Mouse (Mus musculus) spleen, postnatal 14 days (tissue): ENCODE measurements around the gene Slc39a11.

ENCODE experiments used
- DNase-seq, 2 experiments: peaks; one replicate each; pipeline ENCODE4 v3.0.0; 2021 to 2022; ENCODE audit warnings: low spot score in 2 of 2

Gene Slc39a11

GRCm38 (mm10) chr11:113407474-113407873, 242.4 kb downstream of the Slc39a11 start:
- DNase-seq = no peak

DNA sequence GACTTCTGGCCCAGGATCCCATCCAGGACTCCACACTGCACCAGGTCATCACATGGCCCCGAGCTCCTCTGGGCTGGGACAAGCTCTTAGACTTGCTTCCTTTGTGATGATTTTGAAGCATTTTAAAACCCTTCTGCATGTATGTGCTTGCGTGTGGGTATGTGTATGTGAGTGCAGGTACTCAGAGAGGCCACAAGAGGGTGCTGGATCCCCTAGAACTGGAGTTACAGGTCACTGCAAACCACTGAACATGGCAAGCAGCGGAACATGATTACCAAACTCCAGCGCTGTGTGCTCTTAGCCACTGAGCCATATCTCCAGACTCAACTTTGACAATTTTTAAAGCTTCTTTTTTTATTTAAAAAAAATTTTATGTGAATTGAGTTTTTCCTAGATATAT, 249.0 kb downstream of the Slc39a11 start:
- no peak for DNase-seq

- DNase-seq = no peak
Measured at GRCm38 (mm10) chr11:113399601-113400000, 250.3 kb downstream of the Slc39a11 start.

GRCm38 (mm10) chr11:113397394-113397793, 252.5 kb downstream of the Slc39a11 start:
- DNase-seq = no peak

- no peak for DNase-seq
Measured at GRCm38 (mm10) chr11:113393366-113394150, 256.3 kb downstream of the Slc39a11 start.

- no peak for DNase-seq
Measured at GRCm38 (mm10) chr11:113391664-113392063, 258.2 kb downstream of the Slc39a11 start.

DNA sequence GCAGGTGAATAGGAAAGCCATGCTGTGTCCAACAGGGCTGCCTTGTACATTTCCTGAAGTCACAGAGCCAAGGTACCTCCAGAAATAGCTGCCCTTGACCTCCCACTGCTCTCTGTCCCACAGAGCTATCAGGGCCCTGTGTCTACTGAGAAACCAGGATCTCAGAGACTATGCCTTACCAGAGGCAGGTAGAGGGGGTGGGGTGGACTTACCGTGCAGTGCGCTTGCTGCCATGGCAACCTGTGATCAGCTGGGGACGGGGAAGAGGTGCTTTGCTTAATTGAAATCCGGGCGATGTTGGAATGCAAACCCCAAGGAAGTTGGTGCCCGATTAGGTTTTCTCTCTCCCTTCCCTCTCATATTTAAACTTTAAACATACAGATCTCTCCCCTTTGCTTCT, 260.2 kb downstream of the Slc39a11 start:
- no peak for DNase-seq

DNA sequence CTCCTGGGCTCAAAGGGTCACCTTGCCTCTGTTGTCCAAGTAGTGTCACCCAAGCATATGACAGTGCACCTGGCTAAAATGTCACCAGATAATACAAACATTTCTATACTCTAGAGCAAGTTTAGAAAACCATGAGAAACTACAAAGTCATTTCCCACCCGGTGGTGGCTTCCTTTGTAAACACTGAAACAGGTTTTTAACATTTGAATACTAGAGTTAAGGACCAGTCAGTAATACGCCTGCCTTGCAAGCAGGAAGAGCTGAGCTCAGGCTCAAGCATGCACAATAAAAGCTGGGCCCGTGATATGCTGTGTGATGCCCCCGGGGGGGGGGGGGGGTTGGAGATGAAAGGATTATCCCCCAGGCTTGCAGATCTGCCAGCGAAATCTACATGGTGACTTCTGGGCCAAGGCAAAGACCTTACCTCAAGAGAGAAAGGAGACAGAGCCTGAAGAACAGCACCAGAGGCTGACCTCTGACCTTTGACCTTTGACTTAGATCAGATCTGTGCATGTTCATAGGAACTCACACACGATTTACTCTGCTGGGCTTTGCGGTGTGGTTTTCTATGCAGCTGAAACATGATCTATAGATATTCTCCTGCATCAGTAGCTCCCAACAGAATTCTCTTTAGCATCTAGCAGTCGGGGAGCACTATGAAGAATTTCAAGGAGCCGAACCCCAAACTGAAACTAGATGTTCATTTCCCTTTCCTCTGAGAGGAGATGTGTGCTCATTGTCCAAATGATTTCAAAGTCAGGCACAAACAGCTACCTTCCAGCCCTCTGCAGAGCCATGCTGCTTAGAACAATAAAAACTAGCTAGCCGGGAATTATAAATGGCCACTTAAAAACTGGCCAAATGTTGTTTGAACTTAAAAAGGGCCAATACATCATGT, 267.0 kb downstream of the Slc39a11 start:
- DNase-seq = no peak

- no peak for DNase-seq
Measured at GRCm38 (mm10) chr11:113381550-113381949, 268.3 kb downstream of the Slc39a11 start.

DNA sequence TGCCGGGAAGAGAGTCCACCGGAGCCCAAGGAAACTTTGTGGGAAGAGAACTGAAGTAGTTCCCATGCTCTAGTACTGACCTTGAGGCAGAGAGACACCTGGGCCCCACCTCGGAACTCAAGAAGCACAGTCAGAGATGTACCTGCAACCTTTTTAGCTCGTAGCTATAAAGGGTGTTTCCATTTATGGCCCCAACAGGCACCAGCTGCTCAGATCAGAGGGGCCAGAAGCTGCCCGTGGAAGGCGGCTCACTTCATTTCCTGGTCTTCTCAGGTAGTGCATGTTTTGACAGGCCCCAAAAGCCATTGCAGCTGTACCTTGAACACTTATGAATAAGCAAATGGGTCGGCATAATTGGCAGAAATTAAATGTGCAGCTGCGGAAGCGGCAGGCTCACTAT, 271.0 kb downstream of the Slc39a11 start:
- no peak for DNase-seq

- DNase-seq = no peak
Measured at GRCm38 (mm10) chr11:113376066-113376465, 273.8 kb downstream of the Slc39a11 start.

- no peak for DNase-seq
Measured at GRCm38 (mm10) chr11:113373926-113374325, 276.0 kb downstream of the Slc39a11 start.

- no peak for DNase-seq
Measured at GRCm38 (mm10) chr11:113373331-113373730, 276.5 kb downstream of the Slc39a11 start.

- DNase-seq = no peak
Measured at GRCm38 (mm10) chr11:113368046-113368445, 281.8 kb downstream of the Slc39a11 start.

DNA sequence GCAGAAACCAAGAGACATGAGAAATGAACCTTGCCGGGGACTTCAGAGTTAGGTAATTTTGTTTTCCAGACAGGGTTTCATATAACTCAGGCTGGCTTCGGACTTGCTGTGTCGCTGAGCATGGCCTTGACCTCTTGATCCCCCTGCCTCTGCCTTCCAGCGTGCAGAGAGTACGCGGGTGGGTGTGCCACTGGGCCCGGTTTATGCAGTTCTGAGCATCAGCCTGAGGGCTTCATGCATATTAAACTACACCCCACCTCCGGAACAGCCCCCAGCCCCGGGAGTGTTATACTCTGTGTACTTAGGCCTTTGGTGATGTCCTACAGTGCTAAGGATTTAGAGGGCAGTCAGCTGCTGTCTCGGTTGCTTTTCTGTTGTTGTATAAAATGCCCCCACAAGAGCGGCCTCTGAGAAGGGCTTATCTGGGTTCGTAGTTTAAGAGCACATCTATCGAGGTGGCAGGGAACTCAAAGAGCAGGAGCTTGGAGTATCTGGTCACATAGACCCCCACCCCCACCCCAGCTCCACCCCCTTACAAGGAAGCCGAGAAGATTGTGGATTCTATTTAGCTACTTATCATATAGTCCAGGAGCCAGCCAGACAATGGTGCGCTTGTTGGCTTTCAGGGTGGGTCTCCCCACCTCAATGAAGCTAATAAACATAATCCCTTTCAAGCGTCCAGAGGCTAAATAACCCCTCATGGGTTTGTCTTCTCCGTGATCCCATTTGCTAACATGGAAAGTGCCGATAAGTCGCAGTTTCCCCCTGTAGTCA, 283.4 kb downstream of the Slc39a11 start:
- no peak for DNase-seq

- DNase-seq = no peak
Measured at GRCm38 (mm10) chr11:113363739-113364138, 286.1 kb downstream of the Slc39a11 start.

DNA sequence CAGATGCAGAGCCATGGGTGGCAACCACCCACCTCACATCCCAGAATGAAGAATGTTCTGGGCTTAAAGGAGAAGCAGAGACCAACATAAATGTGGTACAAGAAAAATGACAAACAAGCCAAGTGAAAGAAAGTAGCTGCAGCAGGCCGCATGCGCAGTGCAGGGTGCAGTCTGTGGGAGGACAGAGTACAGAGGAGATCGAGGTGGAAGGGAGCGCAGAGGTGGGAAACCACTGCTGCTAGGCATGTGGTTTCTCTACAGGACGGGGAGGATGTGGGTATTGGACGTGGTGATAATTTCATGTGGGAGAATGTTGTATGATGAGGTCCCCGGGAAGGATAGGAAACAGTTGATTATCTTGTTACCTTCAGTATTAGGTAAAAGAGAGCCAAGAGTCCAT, 287.3 kb downstream of the Slc39a11 start:
- DNase-seq = no peak

DNA sequence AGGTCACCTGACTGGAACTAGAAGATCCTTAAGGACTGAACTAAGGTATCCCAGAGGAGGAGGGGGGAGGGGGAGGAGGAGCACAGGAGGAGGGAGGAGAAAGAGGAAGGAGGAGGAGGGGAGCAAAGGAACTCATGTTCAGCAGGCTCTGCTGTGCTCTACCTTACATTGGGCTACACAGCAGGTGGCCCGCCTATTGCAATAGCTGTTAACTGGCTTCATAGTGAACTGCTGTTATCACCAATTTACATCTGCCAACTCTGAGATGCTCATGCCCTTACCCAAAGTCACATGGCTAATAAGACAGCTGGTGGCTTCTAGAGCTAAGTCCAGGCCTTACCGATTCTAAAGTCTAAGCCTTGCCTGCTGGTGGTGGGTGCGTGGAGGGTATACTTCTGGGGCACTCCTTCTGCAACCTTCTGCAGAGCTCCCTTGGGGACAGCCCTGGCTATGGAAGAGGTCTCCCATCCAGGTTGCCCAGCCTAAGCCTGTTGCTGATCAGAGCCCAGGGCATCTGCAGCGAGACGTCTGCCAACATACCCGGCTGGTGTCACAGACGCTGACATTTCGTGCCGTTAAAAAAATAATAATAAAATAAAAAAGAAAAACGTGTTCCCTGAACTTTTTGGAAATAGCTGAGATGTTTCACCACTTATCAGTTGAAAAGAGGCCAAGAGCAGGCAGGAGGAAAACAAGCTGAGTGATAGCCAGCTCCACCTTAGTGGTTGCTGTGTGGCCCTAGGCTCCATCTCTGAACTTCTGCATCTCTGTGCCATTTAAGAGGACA, 289.6 kb downstream of the Slc39a11 start:
- no peak for DNase-seq

GRCm38 (mm10) chr11:113355932-113356331, 293.9 kb downstream of the Slc39a11 start:
- no peak for DNase-seq

GRCm38 (mm10) chr11:113352085-113352815, 297.6 kb downstream of the Slc39a11 start:
- no peak for DNase-seq

DNA sequence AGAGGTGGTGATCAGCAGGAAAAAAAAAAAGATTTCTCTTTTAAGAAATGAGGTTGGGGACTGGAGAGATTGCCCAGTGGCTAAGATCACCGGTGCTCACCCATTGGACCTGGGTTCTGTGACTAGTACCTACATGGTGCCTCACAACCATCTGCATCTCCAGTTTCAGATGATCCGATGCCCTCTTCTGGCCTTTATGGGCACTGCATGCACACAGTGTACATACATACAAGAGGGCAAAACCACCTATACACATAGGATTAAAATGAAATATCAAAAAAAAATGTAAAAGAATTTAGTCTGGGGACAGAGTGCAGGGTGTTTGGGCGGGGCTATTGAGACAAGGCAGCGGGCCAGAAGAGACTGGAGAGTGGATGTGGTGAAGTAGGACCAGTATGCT, 299.3 kb downstream of the Slc39a11 start:
- no peak for DNase-seq
